Mouse (Mus musculus): Measurements from ENCODE around the gene Cacna1s.

DNA sequence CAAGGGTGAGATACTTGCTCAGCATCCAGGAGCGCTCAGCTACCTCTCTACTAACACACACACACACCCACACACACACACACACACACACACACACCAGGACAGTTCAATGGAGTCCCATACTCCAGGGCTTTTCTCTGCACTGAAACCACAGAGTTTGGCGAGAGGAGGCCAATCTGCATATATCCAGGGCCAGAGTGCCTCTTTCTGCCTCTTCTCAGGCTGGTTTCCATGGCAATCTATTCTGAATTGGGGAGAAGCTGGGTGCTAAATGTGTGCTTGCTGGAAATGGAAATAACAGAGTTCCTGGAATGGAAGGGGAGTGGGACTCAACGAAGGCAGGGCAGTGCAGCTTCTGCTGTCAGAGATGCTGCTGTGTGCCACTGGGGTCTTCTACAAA lies 3.2 kb downstream of the Cacna1s start:
- TF ChIP-seq POLR2A (IDR thresholded peaks at IDR 0.05; ENCODE audit: insufficient read depth, low read length), result no peak
- TF ChIP-seq EP300 (IDR thresholded peaks at IDR 0.05; ENCODE audit: insufficient read depth, low read depth, low read length), result no peak
- no peak for TF ChIP-seq CTCF (IDR thresholded peaks at IDR 0.05; ENCODE audit: low read depth, low read length)

Data from ES-Bruce4 (cell line).